Mouse (Mus musculus): ENCODE results near the gene Prkg2. TPM values are rescaled to one million over a fixed set of nuclear protein-coding genes. Genes with fewer than 3 reads are reported as not detected.

Prkg2 gene
- total RNA-seq, 2 experiments from 2014 or later = 0.66 to 0.75 TPM

DNA sequence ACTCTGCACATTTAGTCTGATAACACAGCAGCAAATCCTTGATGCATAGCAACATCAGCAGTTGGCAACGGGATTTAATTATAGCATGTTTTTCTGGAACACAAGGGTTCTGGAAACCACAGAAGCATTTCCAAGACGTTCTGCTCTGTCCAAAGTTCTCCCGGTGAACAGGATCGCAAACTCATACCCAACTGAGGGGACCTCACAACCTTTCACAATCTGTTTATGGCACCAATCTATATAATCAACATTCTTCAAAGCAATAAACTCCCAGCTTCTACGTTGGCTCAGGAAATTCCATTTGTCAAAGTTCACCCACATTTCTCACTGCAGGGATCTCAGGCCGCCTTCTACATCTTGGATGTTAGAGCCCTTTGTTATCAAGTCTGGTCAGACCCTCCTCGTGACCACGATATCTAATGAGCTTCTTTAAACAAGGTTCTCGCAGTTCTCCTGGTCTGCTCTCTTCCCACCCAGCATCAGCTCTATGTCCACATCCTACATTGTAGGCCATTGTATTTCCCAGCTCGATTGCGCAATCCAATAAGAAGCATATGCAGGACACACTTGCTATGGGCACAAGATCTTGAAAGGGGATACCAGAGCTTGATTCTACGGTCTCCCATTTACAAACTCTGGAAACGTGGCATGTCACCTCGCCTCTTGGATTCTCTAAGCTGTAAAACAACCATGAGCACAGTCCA lies 26.6 kb downstream of the Prkg2 start:
- DNase-seq = no peak
- Histone ChIP-seq H3K4me3 (no peak overlapping the region), H3K27ac (no peak overlapping the region)
- intact Hi-C loops (cut with DNase I) = no loop called here
- TF ChIP-seq CTCF (IDR thresholded peaks at IDR 0.05) = no peak

DNA sequence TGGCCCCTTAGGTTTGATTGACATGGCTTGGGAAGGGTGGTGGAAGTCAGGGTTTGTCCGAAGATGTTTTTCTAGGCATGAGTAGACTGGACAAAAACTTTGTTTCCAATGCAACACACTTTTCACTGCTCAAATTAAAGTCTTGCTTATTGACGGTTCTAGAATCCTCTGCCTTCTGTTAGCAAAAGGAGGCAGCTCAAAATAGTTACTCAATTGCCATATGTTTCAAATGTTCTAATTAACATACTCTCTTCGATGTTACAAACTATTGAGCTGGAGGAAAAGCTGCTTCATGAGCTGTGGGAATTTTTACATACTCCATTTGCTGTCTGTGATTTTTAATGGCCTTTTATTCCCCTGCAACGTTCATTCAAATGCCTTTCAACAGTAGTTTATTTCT lies 39.0 kb downstream of the Prkg2 start:
- no peak overlapping the region for H3K27ac ChIP-seq
- TF ChIP-seq CTCF (IDR thresholded peaks at IDR 0.05) = no peak
- DNase-seq = no peak
- no peak overlapping the region for H3K4me3 ChIP-seq
- intact Hi-C loops (cut with DNase I) = no loop called here

DNA sequence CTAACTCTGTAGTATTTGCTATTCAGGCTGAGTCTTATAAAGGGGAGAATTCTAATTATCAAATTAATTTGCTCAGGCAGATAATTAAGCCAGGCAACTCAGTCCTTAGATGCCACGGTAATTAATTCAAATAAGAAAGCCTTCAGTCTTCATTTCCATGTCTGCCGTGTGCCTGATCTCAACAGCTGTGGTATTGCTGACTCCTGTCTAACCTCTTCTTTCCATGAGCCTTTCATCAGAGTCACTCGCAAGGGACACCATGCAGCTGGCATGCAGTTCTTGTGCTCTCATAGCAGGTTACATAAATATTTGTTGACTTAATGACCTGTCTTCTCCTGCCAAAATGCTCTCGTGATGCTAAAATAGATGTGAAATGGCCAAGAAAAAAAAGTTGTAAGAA lies 41.4 kb downstream of the Prkg2 start:
- Histone ChIP-seq H3K4me3 (no peak overlapping the region), H3K27ac (no peak overlapping the region)
- peak; percentile 20 for DNase-seq
- intact Hi-C loops (cut with DNase I) = no loop called here
- TF ChIP-seq CTCF (IDR thresholded peaks at IDR 0.05) = no peak

DNA sequence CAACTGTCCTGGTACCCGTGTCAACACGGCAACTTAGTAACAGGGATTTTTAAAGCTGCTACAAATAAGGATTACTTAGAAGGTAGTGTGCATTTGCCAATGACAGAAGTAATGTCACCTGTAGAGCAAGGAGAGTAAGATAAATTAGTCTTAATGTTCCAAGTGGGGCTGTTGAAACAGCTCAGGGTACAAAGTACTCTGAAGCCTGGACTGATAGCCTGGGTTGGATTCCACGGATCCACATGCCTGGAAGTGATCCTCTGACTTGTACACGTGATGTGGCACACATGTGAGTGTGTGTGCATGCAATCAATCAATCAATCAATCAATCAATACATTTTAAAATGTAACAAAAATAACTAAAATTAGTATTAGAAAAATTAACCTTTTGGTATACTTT lies 45.6 kb downstream of the Prkg2 start:
- DNase-seq = no peak
- TF ChIP-seq CTCF (IDR thresholded peaks at IDR 0.05) = no peak
- H3K4me3 ChIP-seq = no peak overlapping the region

DNA sequence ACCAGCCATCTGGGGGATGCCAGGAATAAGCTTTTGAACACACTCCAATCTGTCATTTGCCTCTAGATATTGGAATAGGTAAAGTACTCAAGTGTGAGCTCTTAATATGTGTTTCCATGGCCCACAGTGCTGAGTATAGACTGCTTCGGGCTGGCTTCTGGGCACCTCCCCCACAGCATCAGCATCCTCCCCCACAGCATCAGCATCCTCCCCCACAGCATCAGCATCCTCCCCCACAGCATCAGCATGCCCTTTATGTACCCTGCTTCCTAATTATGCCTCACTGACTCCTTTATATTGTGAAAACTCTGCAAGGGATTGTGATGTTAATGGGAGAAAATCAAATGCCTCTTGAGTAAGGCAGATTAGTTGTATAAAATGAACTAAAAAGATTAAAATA lies 49.5 kb downstream of the Prkg2 start:
- Histone ChIP-seq H3K27ac (no peak overlapping the region), H3K4me3 (no peak overlapping the region)
- no peak for TF ChIP-seq CTCF (IDR thresholded peaks at IDR 0.05)
- intact Hi-C loops (cut with DNase I) = no loop called here
- DNase-seq = no peak

More for the DNA sequence above, 45.6 kb downstream of the Prkg2 start:
- no peak overlapping the region for H3K27ac ChIP-seq
- intact Hi-C loops (cut with DNase I) = no loop called here

DNA sequence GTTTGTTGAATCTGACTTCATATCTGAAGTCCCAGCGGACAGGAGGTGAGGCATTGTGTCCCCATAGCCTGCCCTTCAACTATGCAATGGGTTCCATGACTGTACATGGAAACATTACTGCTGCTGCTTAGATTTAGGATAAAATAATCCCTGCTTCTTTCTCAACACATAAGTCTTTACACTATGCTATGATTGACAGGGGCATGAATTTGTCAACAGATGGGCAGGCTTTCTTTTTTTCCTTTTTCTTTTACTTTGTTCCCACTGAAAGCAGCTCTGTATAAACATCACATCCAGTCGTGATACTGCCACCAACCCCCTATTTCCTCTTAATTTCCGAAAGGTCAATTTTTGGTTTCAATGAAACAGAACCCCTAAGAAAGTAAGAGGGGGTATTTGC lies 50.0 kb downstream of the Prkg2 start:
- no peak overlapping the region for H3K27ac ChIP-seq
- no peak for TF ChIP-seq CTCF (IDR thresholded peaks at IDR 0.05)
- DNase-seq = no peak
- no peak overlapping the region for H3K4me3 ChIP-seq
- intact Hi-C loops (cut with DNase I) = no loop called here

DNA sequence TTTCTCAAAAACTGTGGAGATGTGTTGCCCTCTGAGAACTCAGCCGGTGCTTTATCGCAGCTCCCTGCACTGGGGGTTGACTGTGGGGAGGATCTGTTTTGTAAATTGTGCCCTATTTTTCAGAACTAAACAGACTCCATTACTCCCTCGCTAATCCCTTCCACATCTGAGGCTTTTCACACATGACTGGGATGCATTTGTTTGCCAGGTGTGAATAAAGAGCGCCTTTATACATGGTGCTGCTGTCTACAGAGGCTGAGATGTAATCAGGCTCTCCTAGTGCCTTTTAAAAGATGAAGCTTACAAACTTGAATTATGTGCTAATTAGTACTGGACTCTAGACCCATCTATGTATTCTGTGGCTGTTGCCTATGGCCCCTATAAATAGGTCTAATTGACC lies 50.7 kb downstream of the Prkg2 start:
- DNase-seq = no peak
- Histone ChIP-seq H3K4me3 (no peak overlapping the region), H3K27ac (no peak overlapping the region)
- intact Hi-C loops (cut with DNase I) = no loop called here
- TF ChIP-seq CTCF (IDR thresholded peaks at IDR 0.05) = no peak

DNA sequence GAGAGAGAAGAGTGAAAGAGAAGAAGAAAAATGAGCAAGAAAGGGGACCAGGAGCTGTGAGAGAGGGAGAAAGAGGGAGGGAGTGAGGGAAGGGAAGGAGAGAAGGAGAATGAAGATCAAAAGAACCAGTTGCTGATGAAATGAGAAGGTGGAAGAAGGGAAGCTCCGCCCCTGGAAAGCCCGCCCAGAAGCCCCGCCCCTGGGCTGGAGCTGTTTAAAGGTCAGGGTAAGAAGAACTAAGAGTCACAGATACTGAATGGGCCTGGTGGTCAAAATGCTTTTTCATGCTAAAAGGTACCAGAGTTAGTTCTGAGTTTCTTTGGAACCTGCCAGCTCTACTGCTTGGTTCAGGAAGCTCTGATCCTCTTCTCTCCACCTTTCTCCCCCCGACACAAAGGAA lies 51.1 kb downstream of the Prkg2 start:
- no peak for DNase-seq
- no peak for TF ChIP-seq CTCF (IDR thresholded peaks at IDR 0.05)
- intact Hi-C loops (cut with DNase I) = no loop called here
- H3K4me3 ChIP-seq = no peak overlapping the region
- no peak overlapping the region for H3K27ac ChIP-seq

DNA sequence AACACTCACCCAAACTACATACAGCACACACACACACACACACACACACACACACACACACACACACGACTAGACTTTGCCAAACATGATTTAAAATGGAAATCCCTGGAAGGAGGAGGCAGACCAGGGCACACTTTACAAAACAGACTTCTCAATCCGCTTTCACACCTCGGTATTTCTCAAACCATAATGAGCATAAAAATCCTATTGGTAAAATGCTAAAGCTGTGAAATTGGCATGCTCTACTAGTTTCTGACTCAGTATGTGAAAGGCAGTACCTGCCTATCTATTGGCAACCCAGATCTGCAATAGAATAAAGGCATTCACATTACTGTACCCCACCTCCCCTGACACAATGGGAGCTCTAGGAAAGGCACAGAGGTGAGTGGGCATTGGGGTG lies 52.1 kb downstream of the Prkg2 start:
- Histone ChIP-seq H3K27ac (no peak overlapping the region), H3K4me3 (no peak overlapping the region)
- no peak for DNase-seq
- no peak for TF ChIP-seq CTCF (IDR thresholded peaks at IDR 0.05)
- intact Hi-C loops (cut with DNase I) = no loop called here

DNA sequence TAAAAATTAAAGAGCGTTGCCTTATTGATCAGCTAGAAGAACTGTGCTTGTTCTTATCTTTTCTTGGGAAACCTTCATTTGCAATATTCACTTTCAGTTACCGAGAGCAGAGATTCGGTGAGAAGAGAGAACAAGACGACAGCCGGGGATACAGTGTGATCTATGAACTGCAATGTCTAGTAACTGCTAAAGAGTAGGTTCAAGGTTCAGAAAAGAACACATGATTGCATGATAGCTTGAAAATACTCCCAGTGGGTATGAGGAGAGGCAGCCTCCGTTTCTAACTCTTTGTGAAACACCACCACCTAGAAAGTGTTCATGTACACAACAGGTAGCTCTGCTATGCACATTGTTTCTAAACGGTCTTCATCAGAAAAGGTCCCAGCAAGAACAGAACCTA lies 55.8 kb downstream of the Prkg2 start:
- TF ChIP-seq CTCF (IDR thresholded peaks at IDR 0.05) = no peak

DNA sequence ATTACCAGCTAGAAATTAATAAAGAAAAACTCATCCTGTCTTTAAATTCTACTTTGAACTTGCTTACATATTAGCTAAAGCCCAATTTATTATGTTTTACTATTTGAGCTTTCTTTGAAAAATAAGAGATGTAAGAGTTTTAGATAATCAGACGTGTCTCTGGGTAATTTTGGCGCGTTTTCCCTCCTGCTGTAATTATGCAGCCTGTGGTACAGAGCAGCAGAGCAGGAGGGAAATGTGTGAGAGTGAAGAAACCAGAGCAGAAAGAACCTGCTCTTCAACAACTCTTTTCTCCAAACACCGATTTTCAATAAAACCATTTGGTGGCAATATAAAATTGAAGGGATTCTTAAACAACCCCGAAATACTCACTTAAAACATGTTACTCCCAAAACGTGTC lies 58.8 kb downstream of the Prkg2 start:
- intact Hi-C loops (cut with DNase I) = no loop called here
- no peak overlapping the region for H3K27ac ChIP-seq
- TF ChIP-seq CTCF (IDR thresholded peaks at IDR 0.05) = no peak

More for the DNA sequence above, 55.8 kb downstream of the Prkg2 start:
- intact Hi-C loops (cut with DNase I) = no loop called here
- H3K4me3 ChIP-seq = no peak overlapping the region
- H3K27ac ChIP-seq = no peak overlapping the region
- no peak for DNase-seq

DNA sequence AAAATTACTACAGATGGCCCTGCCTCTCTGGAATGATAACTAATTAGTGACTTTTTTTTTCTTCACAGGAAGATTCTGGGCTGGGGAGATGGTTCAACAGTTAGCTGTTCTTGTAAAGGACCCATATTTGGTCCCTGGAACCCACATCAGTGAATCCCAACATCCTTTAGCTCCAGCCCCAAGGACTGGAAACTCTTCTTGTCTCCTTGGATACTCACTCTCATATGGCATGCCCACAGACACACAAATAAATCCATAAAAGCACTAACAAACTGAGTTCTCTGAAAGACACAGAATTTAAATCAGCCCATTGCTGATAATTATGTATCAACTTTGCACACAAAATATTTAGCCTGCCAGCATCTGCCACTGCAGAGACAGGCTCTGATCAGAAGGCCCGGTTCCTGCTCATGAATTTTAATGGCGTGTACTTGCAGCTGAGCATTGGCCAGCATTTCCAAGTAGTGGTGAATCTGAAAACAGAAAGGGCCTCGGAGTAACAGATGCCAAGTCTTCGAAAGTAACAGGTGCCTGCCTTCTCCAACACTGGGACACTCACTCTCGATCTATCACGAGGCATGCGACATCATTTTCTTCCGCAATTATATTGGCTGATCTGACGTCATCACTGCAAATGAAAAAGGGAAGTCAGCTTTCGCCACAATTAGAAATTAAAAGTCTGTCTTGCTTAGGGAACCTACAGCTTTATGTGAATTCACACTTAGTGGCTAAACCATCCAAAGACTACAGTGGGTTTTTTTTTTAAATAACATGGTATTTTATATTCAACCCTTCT lies 61.1 kb downstream of the Prkg2 start:
- Histone ChIP-seq H3K4me3 (no peak overlapping the region), H3K27ac (no peak overlapping the region)
- no peak for TF ChIP-seq CTCF (IDR thresholded peaks at IDR 0.05)
- intact Hi-C loops (cut with DNase I) = no loop called here
- DNase-seq = no peak

More for the DNA sequence above, 58.8 kb downstream of the Prkg2 start:
- no peak overlapping the region for H3K4me3 ChIP-seq
- DNase-seq = no peak

DNA sequence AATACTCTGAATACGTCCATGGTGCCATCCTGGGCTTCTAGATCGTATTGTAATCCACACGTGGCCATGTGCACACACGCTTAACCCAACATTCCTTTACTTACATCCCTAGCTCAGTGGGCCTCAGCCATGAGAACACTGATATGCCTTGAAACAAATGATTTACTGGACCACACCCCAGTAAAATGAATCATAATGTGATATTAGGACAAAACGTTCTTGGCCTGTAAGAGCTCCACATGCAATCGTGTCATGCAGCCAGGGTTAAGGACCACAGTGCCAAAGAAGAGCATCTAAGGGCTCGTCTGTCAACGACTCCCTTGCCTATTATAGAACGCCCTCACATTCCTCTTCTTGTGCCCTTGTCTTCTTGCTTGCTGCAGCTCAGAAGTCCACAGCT lies 70.5 kb downstream of the Prkg2 start:
- intact Hi-C loops (cut with DNase I) = no loop called here
- H3K27ac ChIP-seq = no peak overlapping the region
- peak; percentile 19 for DNase-seq
- no peak for TF ChIP-seq CTCF (IDR thresholded peaks at IDR 0.05)
- no peak overlapping the region for H3K4me3 ChIP-seq

DNA sequence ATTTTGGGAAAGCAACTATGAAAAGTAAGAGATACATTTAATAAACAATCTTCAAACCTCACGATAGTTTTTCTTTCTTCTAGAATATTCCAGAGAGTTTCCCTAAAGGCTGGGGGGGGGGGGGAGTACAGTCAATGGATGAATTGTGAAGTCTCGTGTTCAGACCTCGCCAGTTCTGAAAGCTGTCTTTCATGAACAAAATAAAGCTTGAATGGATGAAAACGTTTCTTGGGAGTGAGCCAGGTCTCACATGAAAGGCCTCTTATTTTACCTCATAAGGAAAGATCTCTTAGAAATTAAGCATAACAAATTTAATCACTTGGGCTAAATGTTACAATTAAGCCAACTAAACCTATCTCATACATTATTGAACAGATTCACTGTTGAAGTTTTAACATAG lies 72.0 kb downstream of the Prkg2 start:
- intact Hi-C loops (cut with DNase I) = no loop called here
- Histone ChIP-seq H3K4me3 (no peak overlapping the region), H3K27ac (no peak overlapping the region)
- DNase-seq = no peak
- no peak for TF ChIP-seq CTCF (IDR thresholded peaks at IDR 0.05)

All from gastrocnemius, adult 2 months (tissue).